Mouse (Mus musculus): ENCODE data around the gene Lrrc74a. TPM values are rescaled to one million over a fixed set of nuclear protein-coding genes. Genes with fewer than 3 reads are reported as not detected.

Gene Lrrc74a
- not detected for polyA plus RNA-seq (2017; shearing (Covaris generic))

- ATAC-seq, result no peak
These were observed at the start of gene Lrrc74a for GRCm38 (mm10) chr12:86734319-86734810. Gene Lrrc74a (plus strand): TSS chr12:86734369.

GRCm38 (mm10) chr12:86685275-86685674 is 48.9 kb upstream of the Lrrc74a start:
- ATAC-seq, result no peak

- peak; percentile 63 for ATAC-seq
These were observed 47.4 kb upstream of the Lrrc74a start for GRCm38 (mm10) chr12:86686551-86687330.

GRCm38 (mm10) chr12:86687445-86687955 is 46.7 kb upstream of the Lrrc74a start:
- ATAC-seq, result no peak

GRCm38 (mm10) chr12:86687971-86688573 is 46.1 kb upstream of the Lrrc74a start:
- ATAC-seq, result no peak

GRCm38 (mm10) chr12:86688917-86689316 is 45.3 kb upstream of the Lrrc74a start:
- no peak for ATAC-seq

GRCm38 (mm10) chr12:86690700-86691485 is 43.3 kb upstream of the Lrrc74a start:
- no peak for ATAC-seq

GRCm38 (mm10) chr12:86692471-86693356 is 41.5 kb upstream of the Lrrc74a start:
- no peak for ATAC-seq

GRCm38 (mm10) chr12:86693389-86693788 is 40.8 kb upstream of the Lrrc74a start:
- peak; percentile 76 for ATAC-seq

- no peak for ATAC-seq
These were observed 39.7 kb upstream of the Lrrc74a start for GRCm38 (mm10) chr12:86694441-86694840.

GRCm38 (mm10) chr12:86697996-86698395 is 36.2 kb upstream of the Lrrc74a start:
- ATAC-seq, result no peak

GRCm38 (mm10) chr12:86698537-86698936 is 35.6 kb upstream of the Lrrc74a start:
- no peak for ATAC-seq

- no peak for ATAC-seq
These were observed 33.9 kb upstream of the Lrrc74a start for GRCm38 (mm10) chr12:86699965-86700926.

- ATAC-seq, result no peak
These were observed 33.2 kb upstream of the Lrrc74a start for GRCm38 (mm10) chr12:86700927-86701310.

GRCm38 (mm10) chr12:86701491-86701890 is 32.7 kb upstream of the Lrrc74a start:
- no peak for ATAC-seq

- ATAC-seq, result no peak
These were observed 31.5 kb upstream of the Lrrc74a start for GRCm38 (mm10) chr12:86702690-86703089.

- ATAC-seq, result no peak
These were observed 28.3 kb upstream of the Lrrc74a start for GRCm38 (mm10) chr12:86705843-86706242.

GRCm38 (mm10) chr12:86714026-86714425 is 20.1 kb upstream of the Lrrc74a start:
- no peak for ATAC-seq

- ATAC-seq, result no peak
These were observed 18.8 kb upstream of the Lrrc74a start for GRCm38 (mm10) chr12:86715401-86715800.

- ATAC-seq, result no peak
These were observed 17.2 kb upstream of the Lrrc74a start for GRCm38 (mm10) chr12:86716962-86717361.

Data from activated CD4-positive, CD25-positive, alpha-beta regulatory T cell, adult 4 months (primary cell).